Mouse (Mus musculus) WW6 (cell line): ENCODE data around the gene Sema3a.

Source experiments
- DNase-seq: peaks from one replicate; pipeline ENCODE4 v3.0.0-alpha.2; 2013; ENCODE audit warnings: low read depth, low spot score

The Sema3a gene

GRCm38 (mm10) chr5:13125241-13125692 is at the start of gene Sema3a:
Sema3a (plus strand) TSS chr5:13125414.
- no peak for DNase-seq

- DNase-seq = no peak
Measured at GRCm38 (mm10) chr5:13084777-13085439, 40.3 kb upstream of the Sema3a start.

- no peak for DNase-seq
Measured at GRCm38 (mm10) chr5:13090431-13090830, 34.8 kb upstream of the Sema3a start.

- DNase-seq = no peak
Measured at GRCm38 (mm10) chr5:13109522-13109921, 15.7 kb upstream of the Sema3a start.

- no peak for DNase-seq
Measured at GRCm38 (mm10) chr5:13117236-13117635, 8.0 kb upstream of the Sema3a start.

- no peak for DNase-seq
Measured at GRCm38 (mm10) chr5:13125757-13126156, 543 bp downstream of the Sema3a start.

- no peak for DNase-seq
Measured at GRCm38 (mm10) chr5:13126196-13126595, 982 bp downstream of the Sema3a start.

- DNase-seq = no peak
Measured at GRCm38 (mm10) chr5:13127121-13127520, 1.9 kb downstream of the Sema3a start.

- no peak for DNase-seq
Measured at GRCm38 (mm10) chr5:13144733-13145457, 19.7 kb downstream of the Sema3a start.

GRCm38 (mm10) chr5:13149909-13150308 is 24.7 kb downstream of the Sema3a start:
- DNase-seq = no peak

GRCm38 (mm10) chr5:13151002-13151401 is 25.8 kb downstream of the Sema3a start:
- no peak for DNase-seq

- no peak for DNase-seq
Measured at GRCm38 (mm10) chr5:13157761-13158612, 32.8 kb downstream of the Sema3a start.

- no peak for DNase-seq
Measured at GRCm38 (mm10) chr5:13182186-13182585, 57.0 kb downstream of the Sema3a start.

- no peak for DNase-seq
Measured at GRCm38 (mm10) chr5:13197886-13198285, 72.7 kb downstream of the Sema3a start.

GRCm38 (mm10) chr5:13199709-13200108 is 74.5 kb downstream of the Sema3a start:
- no peak for DNase-seq

GRCm38 (mm10) chr5:13255353-13255752 is 130.1 kb downstream of the Sema3a start:
- DNase-seq = no peak

GRCm38 (mm10) chr5:13256321-13256720 is 131.1 kb downstream of the Sema3a start:
- no peak for DNase-seq

- no peak for DNase-seq
Measured at GRCm38 (mm10) chr5:13263087-13263486, 137.9 kb downstream of the Sema3a start.

GRCm38 (mm10) chr5:13263539-13263938 is 138.3 kb downstream of the Sema3a start:
- no peak for DNase-seq

- no peak for DNase-seq
Measured at GRCm38 (mm10) chr5:13312667-13313066, 187.5 kb downstream of the Sema3a start.

- no peak for DNase-seq
Measured at GRCm38 (mm10) chr5:13313977-13314376, 188.8 kb downstream of the Sema3a start.
